Mouse (Mus musculus): ENCODE results near the gene Zzz3.

The Zzz3 gene

GRCm38 (mm10) chr3:152466849-152467248 lies 71.6 kb downstream of the Zzz3 start:
- no peak for DNase-seq (ENCODE audit: extremely low spot score, low spot score)

DNA sequence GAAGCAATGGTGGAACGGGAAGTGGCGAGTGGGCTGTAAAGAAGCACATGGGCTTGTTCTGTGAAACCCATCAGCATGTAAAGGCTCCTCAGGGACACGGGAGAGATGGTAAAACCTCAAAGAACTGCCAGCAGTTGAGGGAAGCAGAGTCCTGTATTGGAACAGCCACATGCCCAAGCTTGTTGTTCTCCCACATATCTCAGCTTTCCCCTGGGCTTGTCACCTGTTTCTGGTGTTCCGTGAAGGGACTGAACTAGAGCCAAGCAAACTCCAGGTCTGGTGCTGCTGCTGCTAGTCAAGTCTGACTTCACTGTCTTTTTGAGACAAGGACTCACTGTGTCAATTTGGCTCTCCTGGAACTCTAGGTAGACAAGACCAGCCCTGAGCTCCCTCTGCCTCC lies 72.0 kb downstream of the Zzz3 start:
- DNase-seq (ENCODE audit: extremely low spot score, low spot score), result no peak

GRCm38 (mm10) chr3:152468032-152468431 lies 72.8 kb downstream of the Zzz3 start:
- no peak for DNase-seq (ENCODE audit: extremely low spot score, low spot score)

- DNase-seq (ENCODE audit: extremely low spot score, low spot score), result no peak
Measured at GRCm38 (mm10) chr3:152468569-152469041, 73.3 kb downstream of the Zzz3 start.

DNA sequence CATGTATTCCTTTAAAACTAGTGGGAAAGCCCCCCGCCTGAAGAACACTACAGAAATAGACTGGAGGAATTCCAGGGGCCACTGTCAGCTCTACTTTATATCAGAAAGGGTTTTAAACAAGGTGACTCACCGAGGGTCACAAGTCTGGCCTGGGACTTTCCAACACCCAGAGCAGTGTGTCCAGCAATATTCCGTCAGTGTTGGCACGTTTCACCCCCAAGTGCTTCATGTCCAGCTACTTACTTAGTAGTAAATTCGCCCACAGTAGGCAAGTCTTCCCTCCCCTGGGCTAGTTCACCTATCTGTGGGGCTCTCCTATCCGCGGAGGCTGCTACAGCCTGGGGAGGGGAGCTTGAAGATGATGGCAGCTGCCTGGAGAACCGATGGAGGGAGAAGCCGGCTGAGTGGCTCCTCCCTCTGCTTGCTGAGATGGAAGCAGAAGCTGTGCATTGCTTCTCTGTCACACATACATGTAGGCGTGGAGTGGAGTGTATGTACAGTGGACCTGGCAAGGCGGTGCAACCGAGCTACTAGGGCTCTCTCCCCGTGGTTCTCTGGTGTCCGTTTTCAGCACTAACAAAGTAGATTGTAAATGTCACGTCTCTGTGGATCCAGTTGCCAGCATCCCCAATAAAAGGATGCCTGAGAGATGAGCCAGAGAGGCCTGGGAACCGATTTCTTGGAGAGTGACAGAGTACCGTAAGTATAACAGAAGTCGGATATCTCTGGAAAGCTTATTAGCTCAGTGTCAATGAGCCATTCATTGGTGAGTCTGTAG lies 74.3 kb downstream of the Zzz3 start:
- no peak for DNase-seq (ENCODE audit: extremely low spot score, low spot score)

DNA sequence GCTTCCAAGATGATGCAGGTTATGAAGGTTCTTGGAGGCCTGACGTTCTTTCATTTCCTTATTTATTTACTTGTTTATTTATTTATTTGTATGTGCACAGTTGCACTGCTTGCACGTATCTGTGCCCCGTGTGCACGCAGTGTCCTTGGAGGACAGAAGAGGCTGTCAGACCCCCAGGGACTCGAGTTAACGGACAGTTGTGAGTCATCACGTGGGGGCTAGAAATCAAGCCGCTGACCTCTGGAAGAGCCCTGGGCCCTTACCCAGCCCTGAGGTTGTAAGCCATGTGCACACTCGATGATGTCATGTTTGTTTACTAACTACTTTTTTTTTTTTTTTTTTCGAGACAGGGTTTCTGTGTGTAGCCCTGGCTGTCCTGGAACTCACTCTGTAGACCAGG lies 75.1 kb downstream of the Zzz3 start:
- no peak for DNase-seq (ENCODE audit: extremely low spot score, low spot score)

DNA sequence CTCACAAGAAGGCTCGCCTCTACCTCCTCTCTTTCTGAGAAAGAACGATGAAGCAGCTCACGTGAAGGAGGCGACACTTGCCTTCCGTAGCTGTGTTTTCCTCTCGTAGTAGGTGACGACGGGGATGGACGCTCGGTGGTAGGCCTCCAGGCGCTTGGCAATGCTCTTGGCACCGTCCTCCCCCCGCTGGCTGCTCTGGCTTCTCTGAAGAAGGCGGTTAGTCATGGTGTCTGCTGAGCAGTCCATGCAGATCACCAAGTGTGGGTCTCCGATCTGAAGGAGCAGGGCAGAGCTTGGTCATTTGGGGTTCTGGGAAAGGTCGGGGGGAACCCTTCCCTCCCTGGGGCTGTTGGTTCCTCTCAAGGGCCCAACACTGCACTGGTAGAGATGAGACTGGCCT lies 77.4 kb downstream of the Zzz3 start:
- DNase-seq (ENCODE audit: extremely low spot score, low spot score), result no peak

- DNase-seq (ENCODE audit: extremely low spot score, low spot score), result peak; percentile 54
Measured at GRCm38 (mm10) chr3:152474582-152475277, 79.5 kb downstream of the Zzz3 start.

DNA sequence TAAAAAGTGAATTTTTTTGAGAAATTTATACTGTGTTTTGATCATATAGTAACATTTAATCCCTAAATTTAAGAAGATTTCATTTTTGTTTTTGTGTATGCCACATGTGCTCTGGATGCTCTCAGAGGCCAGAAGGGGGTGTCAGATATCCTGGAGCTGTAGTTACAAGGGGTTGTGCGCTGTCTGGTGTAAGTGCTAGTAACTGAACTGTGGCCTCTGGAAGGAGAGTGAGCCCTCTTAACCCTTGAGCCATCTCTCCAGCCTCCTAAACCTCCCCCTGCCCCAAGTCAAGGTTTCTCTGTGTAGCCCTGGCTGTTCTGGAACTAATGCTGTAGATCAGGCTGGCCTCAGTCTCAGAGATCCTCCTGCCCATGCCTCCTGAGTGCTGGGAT lies 80.0 kb downstream of the Zzz3 start:
- no peak for DNase-seq (ENCODE audit: extremely low spot score, low spot score)

DNA sequence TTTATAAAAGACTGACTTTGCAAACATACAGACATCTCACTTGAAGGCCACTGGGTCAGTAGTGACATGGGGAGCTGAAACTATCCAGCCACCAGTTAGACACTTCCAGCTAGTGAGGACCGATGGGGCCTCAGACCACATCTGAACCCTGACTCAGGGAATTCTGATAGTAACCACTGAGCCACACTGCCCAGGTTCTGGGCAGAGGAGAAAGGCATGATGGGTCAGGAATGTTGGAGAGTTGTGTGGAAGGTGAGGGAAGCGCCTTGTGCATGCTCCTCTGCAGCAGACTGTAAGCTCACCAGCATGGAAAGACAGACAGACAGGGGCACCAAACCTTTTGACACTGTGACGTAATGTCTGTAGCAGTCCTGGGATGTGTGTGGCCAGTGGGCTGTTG lies 80.6 kb downstream of the Zzz3 start:
- DNase-seq (ENCODE audit: extremely low spot score, low spot score), result no peak

GRCm38 (mm10) chr3:152477796-152478527 lies 82.7 kb downstream of the Zzz3 start:
- DNase-seq (ENCODE audit: extremely low spot score, low spot score), result peak; percentile 70

DNA sequence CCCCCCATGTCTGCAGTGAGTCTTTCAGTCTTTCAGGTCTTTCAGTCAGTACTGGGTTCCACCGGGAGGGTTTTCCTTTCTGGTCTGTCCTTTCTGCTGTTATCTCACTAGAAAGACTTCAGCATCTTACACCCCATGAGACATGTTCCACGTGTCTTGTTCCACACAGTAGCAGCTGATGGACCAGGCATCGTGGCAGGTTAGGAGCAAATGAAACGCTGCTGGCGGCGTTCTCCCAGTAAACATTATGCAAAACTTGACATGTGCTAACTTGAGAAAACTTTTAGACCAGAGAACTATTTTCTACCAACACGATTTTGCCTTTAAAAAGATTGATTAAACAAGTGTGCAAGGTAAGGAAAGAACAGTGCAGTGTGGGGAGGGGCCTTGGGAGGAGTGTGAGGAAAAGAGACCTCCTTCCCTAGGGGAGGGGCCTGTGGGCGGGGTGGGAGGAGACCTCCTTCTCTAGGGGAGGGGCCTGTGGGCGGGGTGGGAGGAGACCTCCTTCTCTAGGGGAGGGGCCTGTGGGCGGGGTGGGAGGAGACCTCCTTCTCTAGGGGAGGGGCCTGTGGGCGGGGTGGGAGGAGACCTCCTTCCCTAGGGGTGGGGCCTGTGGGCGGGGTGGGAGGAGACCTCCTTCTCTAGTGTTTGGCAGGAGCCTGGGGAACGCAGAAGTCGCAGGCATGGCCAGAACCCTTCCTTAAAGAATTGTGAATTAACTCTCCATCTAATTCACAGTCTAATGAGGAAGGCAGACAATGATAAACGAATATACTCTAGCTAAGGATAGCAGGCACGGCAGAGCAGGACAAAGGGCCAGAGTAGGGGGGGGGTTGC lies 83.5 kb downstream of the Zzz3 start:
- peak; percentile 57 for DNase-seq (ENCODE audit: extremely low spot score, low spot score)

GRCm38 (mm10) chr3:152480336-152480735 lies 85.1 kb downstream of the Zzz3 start:
- DNase-seq (ENCODE audit: extremely low spot score, low spot score), result no peak

- no peak for DNase-seq (ENCODE audit: extremely low spot score, low spot score)
Measured at GRCm38 (mm10) chr3:152482182-152482581, 86.9 kb downstream of the Zzz3 start.

- no peak for DNase-seq (ENCODE audit: extremely low spot score, low spot score)
Measured at GRCm38 (mm10) chr3:152483800-152484199, 88.5 kb downstream of the Zzz3 start.

- DNase-seq (ENCODE audit: extremely low spot score, low spot score), result no peak
Measured at GRCm38 (mm10) chr3:152484206-152484605, 88.9 kb downstream of the Zzz3 start.

GRCm38 (mm10) chr3:152488964-152489363 lies 93.7 kb downstream of the Zzz3 start:
- no peak for DNase-seq (ENCODE audit: extremely low spot score, low spot score)

DNA sequence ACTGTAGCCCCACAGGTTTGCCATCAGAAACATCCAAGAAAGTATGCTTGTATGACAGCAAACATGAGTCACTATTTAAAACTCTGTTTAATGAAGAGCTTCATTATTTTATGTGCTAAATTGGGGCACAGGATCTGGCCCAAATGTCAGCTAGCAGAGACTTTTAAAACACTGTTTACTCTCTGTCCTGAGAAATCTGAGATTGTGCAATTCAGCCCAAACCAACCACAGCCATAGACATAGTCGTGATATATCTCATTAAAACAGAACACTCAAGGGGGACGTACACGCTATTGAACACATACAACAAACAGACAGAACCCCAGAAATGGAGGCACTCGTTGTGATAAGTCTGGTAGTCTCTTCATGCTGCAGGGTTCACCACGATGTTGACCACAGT lies 95.2 kb downstream of the Zzz3 start:
- DNase-seq (ENCODE audit: extremely low spot score, low spot score), result no peak

DNA sequence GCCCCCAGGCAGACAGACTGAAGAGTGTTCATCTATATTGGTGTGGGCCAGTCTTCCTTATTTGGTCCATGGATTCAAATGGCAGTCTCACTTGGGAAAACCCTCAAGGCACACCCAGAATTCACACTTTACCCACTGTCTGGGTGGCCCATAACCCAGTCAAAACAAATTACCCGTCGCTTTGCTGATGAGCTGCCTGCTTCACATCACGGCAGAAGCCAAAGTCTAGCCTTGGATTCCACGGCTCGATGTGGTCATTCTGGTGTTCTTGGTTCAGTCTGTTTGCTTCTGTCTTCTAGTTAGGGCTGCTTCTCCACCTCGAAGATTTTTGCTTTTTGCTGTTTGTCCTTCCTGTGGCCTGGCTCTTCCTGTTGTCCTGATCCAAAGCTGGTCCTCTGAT lies 97.0 kb downstream of the Zzz3 start:
- no peak for DNase-seq (ENCODE audit: extremely low spot score, low spot score)

- DNase-seq (ENCODE audit: extremely low spot score, low spot score), result no peak
Measured at GRCm38 (mm10) chr3:152493813-152494212, 98.5 kb downstream of the Zzz3 start.

GRCm38 (mm10) chr3:152494667-152495360 lies 99.5 kb downstream of the Zzz3 start:
- DNase-seq (ENCODE audit: extremely low spot score, low spot score), result no peak

Data from neural tube, embryonic 10.5 days (tissue).